Mouse (Mus musculus) cerebellum, postnatal 14 days (tissue): ENCODE data around the gene Mip.
"Not testable (repeated sequence)": the region's sequence is repeated elsewhere in the genome, so short reads cannot be mapped to it uniquely, and the experiment has no call there.

Experiments used
- DNase-seq, 2 experiments: peaks; one replicate each; pipeline ENCODE4 v3.0.0; 2021; ENCODE audit warnings: mixed read lengths in 2 of 2

The Mip gene

GRCm38 (mm10) chr10:128211390-128212108 lies 14.1 kb upstream of the Mip start, which contains the start of gene Spryd4:
Gene Spryd4, minus strand, starts transcription at chr10:128211807.
- DNase-seq, result peak; percentile 94 to 96

- DNase-seq, result no peak
These were observed 13.5 kb upstream of the Mip start for GRCm38 (mm10) chr10:128212148-128212547.

GRCm38 (mm10) chr10:128212871-128213323 lies 12.7 kb upstream of the Mip start:
- DNase-seq, result peak; percentile 80 to 85

- not testable (repeated sequence) for DNase-seq
These were observed 11.5 kb upstream of the Mip start for GRCm38 (mm10) chr10:128214112-128214511.

GRCm38 (mm10) chr10:128214981-128215380 lies 10.7 kb upstream of the Mip start:
- DNase-seq, result no peak

GRCm38 (mm10) chr10:128218387-128219117 lies 7.1 kb upstream of the Mip start:
- no peak for DNase-seq

- DNase-seq, result no peak
These were observed 3.9 kb upstream of the Mip start for GRCm38 (mm10) chr10:128221533-128222286.

- DNase-seq, result no peak
These were observed 574 bp upstream of the Mip start for GRCm38 (mm10) chr10:128225064-128225463.

GRCm38 (mm10) chr10:128227592-128227991 lies 2.0 kb downstream of the Mip start:
- no peak for DNase-seq

GRCm38 (mm10) chr10:128228009-128228408 lies 2.4 kb downstream of the Mip start:
- DNase-seq, result no peak

GRCm38 (mm10) chr10:128230582-128230981 lies 4.9 kb downstream of the Mip start:
- DNase-seq, result no peak

- no peak for DNase-seq
These were observed 5.5 kb downstream of the Mip start for GRCm38 (mm10) chr10:128231146-128231545.

GRCm38 (mm10) chr10:128231697-128232419 lies 6.2 kb downstream of the Mip start, which contains the start of gene Timeless:
Gene Timeless, plus strand, starts transcription at chr10:128232065.
- DNase-seq, result peak; percentile 92 to 95

- peak; percentile 76 to 78 for DNase-seq
These were observed 6.9 kb downstream of the Mip start for GRCm38 (mm10) chr10:128232420-128232985.

GRCm38 (mm10) chr10:128236321-128236720 lies 10.7 kb downstream of the Mip start:
- no peak for DNase-seq

- DNase-seq, result peak; percentile 33 to 55
These were observed 12.3 kb downstream of the Mip start for GRCm38 (mm10) chr10:128237807-128238480.

- no peak for DNase-seq
These were observed 13.5 kb downstream of the Mip start for GRCm38 (mm10) chr10:128239140-128239539.

GRCm38 (mm10) chr10:128240131-128240530 lies 14.5 kb downstream of the Mip start:
- no peak for DNase-seq

- no peak for DNase-seq
These were observed 17.6 kb downstream of the Mip start for GRCm38 (mm10) chr10:128243252-128243651.

GRCm38 (mm10) chr10:128244121-128244520 lies 18.5 kb downstream of the Mip start:
- DNase-seq, result no peak

GRCm38 (mm10) chr10:128247020-128247732 lies 21.5 kb downstream of the Mip start:
- no peak for DNase-seq
